Mouse (Mus musculus) kidney, adult 2 months (tissue): ENCODE results near the gene Hpn.

ENCODE experiments used
- CTCF ChIP-seq: fragments of 200-500 bp; conservative IDR thresholded peaks from 2 replicates; pipeline ENCODE4 v1.5.1; 2011; ENCODE audit warnings: low read depth, mild to moderate bottlenecking, control low read depth, low read length, moderate library complexity, mixed read lengths; ENCODE audit not compliant: insufficient read depth, insufficient read length
- POLR2A ChIP-seq: fragments of 200-500 bp; IDR thresholded peaks from one replicate; pipeline ENCODE4 v1.6.1; 2011; ENCODE audit warnings: low read depth, low read length, control low read depth

DNA sequence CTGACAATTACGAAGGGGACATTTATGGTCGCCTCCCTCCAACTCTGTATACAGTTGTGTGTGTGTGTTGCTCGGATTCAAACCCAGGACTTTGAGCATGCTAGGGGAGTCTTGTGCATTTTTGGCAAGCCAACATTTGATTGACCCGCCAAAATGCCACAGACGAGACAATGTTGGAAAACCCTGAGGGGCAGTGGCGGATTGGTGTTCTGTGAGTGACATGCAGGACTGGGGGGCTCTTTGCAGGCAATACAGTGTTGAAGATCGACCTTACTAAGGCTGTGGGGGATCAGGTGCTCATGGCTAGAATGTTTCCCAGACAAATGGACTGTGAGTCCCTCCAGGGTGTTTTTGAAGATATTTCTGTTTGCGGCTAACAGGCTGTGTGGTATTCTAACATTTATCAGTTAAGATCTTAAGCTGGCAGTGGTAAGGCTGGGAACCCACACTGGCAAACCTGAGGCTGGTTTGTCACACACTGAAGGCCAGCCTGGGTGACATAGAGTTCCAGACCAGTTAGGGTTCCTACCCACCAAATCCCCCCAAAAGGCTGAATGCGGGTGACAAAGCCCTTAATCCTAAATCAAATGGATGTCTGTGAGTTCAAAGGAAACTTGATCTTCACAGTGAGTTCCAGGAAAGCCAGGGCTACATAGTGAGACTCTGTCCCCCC, 18.1 kb downstream of the Hpn start:
- no peak for TF ChIP-seq POLR2A
- no peak for TF ChIP-seq CTCF
